Mouse (Mus musculus): ENCODE results near the gene Tex35.

DNA sequence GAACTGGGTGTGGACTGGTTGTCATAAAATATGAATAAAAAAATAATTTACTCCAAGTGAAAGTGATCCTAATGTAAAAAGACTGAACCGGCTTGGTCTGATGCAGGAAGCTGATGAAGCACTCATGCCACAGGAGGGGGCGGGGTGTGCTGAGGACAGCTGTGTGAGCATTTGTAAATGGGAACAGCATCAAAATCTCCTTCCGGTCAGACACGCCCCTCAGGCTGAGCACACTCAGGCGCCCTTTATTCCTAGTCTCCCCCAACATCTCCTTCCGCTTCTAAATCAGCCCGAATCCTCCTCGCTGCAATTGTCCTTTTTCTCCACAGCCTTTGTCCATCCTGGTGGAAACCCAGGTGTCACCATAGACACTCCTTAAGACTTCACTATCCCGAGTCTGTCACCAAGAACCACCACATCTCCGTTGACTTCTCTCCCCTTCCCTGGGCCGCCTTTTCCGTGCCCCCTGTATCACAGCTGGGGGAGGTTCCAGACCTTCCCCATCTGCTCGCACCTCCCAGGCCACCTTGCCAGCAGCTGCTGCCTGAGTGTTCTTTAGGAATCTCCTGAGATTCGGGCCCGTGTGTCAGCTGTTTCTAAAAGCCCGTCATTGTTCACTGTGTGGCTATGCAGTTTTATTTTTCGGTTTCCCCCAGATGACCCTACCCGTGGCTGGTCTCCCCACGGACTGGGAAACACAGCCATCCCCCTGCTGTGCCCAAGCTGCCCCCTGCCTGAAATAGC lies 7.2 kb downstream of the Tex35 start:
- TF ChIP-seq CTCF (IDR thresholded peaks at IDR 0.05; ENCODE audit: low read depth, low read length), result no peak
- no peak for TF ChIP-seq POLR2A (IDR thresholded peaks at IDR 0.05; ENCODE audit: borderline replicate concordance, low read depth, low read length)

Data from bone marrow macrophage, adult 2 months (primary cell).